Mouse (Mus musculus): ENCODE measurements around the gene Cxcr1. TPM values are rescaled to one million over a fixed set of nuclear protein-coding genes. Genes with fewer than 3 reads are reported as not detected.

The Cxcr1 gene
- total RNA-seq, 1 experiment from 2014 or later: not detected

Small RNA genes within 50 kb of the gene (microRNA-seq; reads per million reads assigned to microRNA genes)
- 0 reads per million in 2 experiments for gene Mir1928

Other genes starting within 250 kb of the Cxcr1 start
- gene Tns1, start 70.2 kb downstream of the Cxcr1 start, total RNA-seq (2021): 325 and 411 TPM in 2 replicates
- gene Rufy4, start 69.1 kb downstream of the Cxcr1 start, total RNA-seq (2021): 3.6 and 4.1 TPM in 2 replicates
- 0.19 and 1.8 TPM in 2 replicates for gene Cxcr2, start 40.6 kb downstream of the Cxcr1 start, total RNA-seq (2021)
- 177 and 194 TPM in 2 replicates for gene Arpc2, start 41.5 kb upstream of the Cxcr1 start, total RNA-seq (2021)
- not detected in 2 replicates for gene Gpbar1, start 83.9 kb upstream of the Cxcr1 start, total RNA-seq (2021)
- 155 and 165 TPM in 2 replicates for gene Aamp, start 90.1 kb upstream of the Cxcr1 start, total RNA-seq (2021)
- 111 and 115 TPM in 2 replicates for gene Pnkd, start 90.3 kb upstream of the Cxcr1 start, total RNA-seq (2021)
- 66.7 and 82.3 TPM in 2 replicates for gene Tmbim1, start 111.0 kb upstream of the Cxcr1 start, total RNA-seq (2021)
- 0.15 and 0.45 TPM in 2 replicates for gene Catip, start 167.5 kb upstream of the Cxcr1 start, total RNA-seq (2021)
- gene Slc11a1, start 180.6 kb upstream of the Cxcr1 start, total RNA-seq (2021): 5.3 and 6.9 TPM in 2 replicates
- 128 and 130 TPM in 2 replicates for gene Ctdsp1, start 196.9 kb upstream of the Cxcr1 start, total RNA-seq (2021)
- 2.4 and 3.0 TPM in 2 replicates for gene Vil1, start 214.7 kb upstream of the Cxcr1 start, total RNA-seq (2021)